Mouse (Mus musculus) bone marrow, adult 2 months (tissue): ENCODE results near the gene Abhd8.

Experiments
- CTCF ChIP-seq: fragments of 200-500 bp; IDR thresholded peaks from 2 replicates; pipeline ENCODE4 v1.5.1; 2011; ENCODE audit warnings: low read length, control low read depth; ENCODE audit not compliant: control insufficient read depth, insufficient read depth
- POLR2A ChIP-seq: fragments of 200-500 bp; IDR thresholded peaks from 2 replicates; pipeline ENCODE4 v1.6.1; 2011; ENCODE audit warnings: low read depth, mild to moderate bottlenecking, control low read depth, low read length, borderline replicate concordance; ENCODE audit not compliant: control insufficient read depth

- no peak for TF ChIP-seq POLR2A
- no peak for TF ChIP-seq CTCF
Measured at GRCm38 (mm10) chr8:71470913-71471255, 7.4 kb upstream of the Abhd8 start.
